Mouse (Mus musculus): ENCODE results near the gene Bcl2l1. TPM values are rescaled to one million over a fixed set of nuclear protein-coding genes. Genes with fewer than 3 reads are reported as not detected.

Bcl2l1 gene
- polyA plus RNA-seq, 1 experiment from 2014 or later, result 125 TPM

DNA sequence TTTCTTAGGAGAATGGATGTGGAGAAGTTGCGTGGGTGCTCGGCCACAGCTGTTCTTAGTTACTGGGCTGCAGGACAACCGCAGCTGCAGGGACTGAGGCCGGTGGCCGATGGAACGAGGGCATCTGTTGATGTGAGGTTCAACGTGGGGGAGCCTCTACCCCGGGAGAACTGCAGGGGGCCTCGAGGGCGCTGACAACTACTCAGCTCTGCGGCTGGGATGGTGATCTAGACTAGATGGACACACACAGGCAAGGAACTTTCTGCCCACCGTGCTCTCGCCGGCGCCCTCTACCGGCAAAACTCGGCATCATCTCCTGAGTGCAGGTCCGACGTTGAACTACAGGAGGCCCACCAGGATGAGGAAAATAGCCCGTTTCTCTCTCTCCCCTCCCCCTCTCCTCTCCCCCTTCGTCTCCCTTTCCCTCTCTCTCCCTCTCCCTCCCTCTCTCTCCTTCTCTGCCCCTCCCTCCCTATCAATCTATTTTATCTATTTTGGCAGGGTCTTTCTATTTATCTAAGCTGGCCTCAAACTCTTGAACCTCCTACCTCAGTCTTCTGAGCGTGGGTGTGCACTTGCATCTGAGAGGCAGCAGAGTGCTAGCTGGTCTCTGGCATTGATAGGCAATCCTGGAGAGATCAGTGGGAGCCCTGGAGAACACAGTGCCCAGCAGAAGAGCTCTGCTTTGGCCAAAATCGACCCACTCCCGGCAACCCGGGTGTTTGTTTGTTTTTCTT lies 65.0 kb downstream of the Bcl2l1 start:
- Histone ChIP-seq H3K4me1 (peaks cover 15% of the 10 kb centered on the region), H3K36me3 (no peaks in the 10 kb centered on the region), H3K4me2 (no peak overlapping the region), H3K27ac (replicated peaks) (no peak overlapping the region), H3K9ac (replicated peaks) (no peak overlapping the region), H3K27me3 (replicated peaks) (no peaks in the 10 kb centered on the region), H3K4me3 (replicated peaks) (no peak overlapping the region), H3K9me3 (replicated peaks) (no peaks in the 10 kb centered on the region)
- 21% methylated on average over 25 of the region's 25 CpGs for WGBS
- peak; percentile 32; the same call in 1 of the 2 replicates for ATAC-seq (ENCODE audit: low FRiP score)

DNA sequence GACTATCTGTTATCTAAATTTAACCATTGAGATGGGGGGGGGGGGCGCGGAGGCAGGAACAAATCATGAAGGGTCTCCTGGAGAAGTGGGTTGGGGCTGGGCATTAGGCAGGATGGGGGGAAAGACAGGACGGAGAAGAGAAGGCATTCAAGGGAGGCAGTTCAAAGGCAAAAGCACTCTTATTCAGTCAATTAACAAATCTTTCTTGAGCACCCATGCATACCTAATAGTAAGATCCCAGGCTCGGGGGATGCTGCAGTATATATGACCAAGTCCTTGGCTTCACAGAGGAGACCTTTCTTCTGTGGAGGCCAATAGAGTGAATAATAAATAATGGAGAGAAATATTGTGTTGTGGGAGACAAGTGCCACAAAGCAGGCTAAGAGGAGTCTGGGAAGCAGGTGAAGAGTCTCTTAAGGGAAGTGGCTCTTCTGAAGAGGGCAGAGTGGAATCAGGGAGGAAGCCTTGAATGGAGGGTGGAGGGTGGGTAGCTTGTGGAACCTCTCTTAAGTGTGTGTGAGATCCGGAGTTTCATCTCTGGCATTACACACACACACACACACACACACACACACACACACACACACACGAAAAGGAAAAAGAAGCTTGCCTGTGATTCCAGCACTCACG lies 66.4 kb downstream of the Bcl2l1 start:
- H3K27me3 ChIP-seq (replicated peaks), result no peaks in the 10 kb centered on the region
- no peak for ATAC-seq (ENCODE audit: low FRiP score)
- H3K4me1 ChIP-seq, result peaks cover 15% of the 10 kb centered on the region
- H3K9me3 ChIP-seq (replicated peaks), result no peaks in the 10 kb centered on the region
- H3K4me2 ChIP-seq, result peak overlapping the region; percentile 43
- WGBS, result 14% methylated on average over 6 of the region's 7 CpGs
- no peak overlapping the region for H3K9ac ChIP-seq (replicated peaks)
- no peaks in the 10 kb centered on the region for H3K36me3 ChIP-seq
- no peak overlapping the region for H3K4me3 ChIP-seq (replicated peaks)
- no peak overlapping the region for H3K27ac ChIP-seq (replicated peaks)

DNA sequence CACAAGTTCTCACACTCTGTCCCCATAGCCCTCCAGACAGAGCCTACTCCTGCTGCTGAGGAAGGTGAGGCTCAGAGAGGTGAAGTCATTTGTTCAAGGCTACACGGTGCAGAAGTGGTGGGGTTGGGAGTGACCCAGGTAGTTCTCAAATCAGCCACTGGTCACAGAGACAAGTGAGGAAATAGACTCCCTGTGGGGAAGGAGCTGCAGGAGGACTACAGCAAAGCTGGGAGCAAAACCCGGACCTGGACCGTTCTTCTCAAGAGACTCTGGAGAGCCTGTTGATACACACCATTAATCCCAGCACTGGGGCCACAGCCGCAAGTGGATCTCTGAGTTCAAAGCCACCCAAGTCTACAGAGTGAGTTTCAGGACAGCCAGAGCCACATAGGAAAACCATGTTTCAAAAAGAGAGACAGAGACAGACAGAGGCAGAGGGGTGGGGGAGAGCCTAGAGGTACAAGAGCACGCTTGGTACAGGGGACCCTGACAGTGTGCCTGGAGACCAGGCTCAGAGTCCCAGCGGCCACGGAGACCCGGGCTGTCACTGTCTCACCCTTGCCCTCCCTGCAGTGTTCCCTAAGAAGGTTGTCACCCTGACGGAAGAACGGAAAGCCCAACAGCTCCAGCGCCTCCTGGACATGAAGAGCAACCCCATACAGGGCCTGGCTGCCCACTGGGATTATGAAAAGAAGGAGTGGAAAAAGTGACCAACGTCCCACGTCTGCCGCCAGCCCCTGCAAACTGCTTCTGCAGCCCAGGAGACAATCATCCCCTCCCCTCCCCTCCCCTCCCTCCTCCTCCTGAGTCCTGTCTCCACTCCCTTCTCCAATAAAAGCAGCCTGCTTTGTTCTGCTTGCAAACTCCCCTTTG lies 67.1 kb downstream of the Bcl2l1 start:
- H3K27ac ChIP-seq (replicated peaks), result no peak overlapping the region
- H3K9me3 ChIP-seq (replicated peaks), result no peaks in the 10 kb centered on the region
- H3K4me3 ChIP-seq (replicated peaks), result no peak overlapping the region
- no peak overlapping the region for H3K9ac ChIP-seq (replicated peaks)
- H3K4me2 ChIP-seq, result peak overlapping the region; percentile 43
- H3K27me3 ChIP-seq (replicated peaks), result no peaks in the 10 kb centered on the region
- WGBS, result 6% methylated on average over 14 of the region's 14 CpGs
- peak; percentile 34; the same call in 1 of the 2 replicates for ATAC-seq (ENCODE audit: low FRiP score)
- no peaks in the 10 kb centered on the region for H3K36me3 ChIP-seq
- H3K4me1 ChIP-seq, result peaks cover 15% of the 10 kb centered on the region

DNA sequence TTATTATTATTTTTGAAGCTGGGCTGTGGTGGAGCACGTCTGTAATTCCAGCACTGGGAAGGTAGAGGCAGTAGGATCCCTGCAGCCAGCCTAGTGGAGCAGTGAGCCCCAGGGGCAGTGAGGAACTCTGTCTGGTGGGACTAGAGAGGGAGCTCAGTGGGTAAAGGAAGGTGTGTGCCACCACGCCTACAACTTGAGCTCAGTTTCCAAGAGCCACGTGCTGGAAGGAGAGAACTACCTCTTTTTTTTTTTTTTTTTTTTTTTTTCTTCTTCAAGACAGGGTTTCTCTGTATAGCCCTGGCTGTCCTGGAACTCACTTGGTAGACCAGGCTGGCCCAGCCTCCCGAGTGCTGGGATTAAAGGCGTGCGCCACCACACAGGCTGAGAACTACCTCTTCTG lies 68.2 kb downstream of the Bcl2l1 start:
- H3K4me1 ChIP-seq, result peaks cover 15% of the 10 kb centered on the region
- no peak for ATAC-seq (ENCODE audit: low FRiP score)

DNA sequence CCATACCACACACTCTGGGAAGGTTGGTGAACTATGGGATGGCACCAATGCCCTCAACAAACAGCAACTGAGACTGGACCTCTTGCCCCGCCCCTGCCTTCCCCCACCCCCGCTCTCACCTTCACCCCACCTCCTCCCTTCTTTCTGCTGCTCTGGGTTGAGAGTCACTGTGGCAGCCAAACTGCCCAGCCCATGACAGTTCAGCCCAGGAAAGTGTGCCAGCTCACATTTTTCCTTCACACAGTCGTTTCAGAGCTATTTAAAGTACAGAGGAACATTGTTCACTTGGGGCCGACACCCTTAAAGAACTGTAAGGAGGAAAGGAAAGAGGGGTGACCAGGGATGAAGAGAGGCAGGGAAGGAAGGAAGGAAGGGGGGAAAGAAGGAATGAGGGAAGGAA lies 73.2 kb downstream of the Bcl2l1 start:
- H3K9me3 ChIP-seq (replicated peaks), result no peaks in the 10 kb centered on the region
- ATAC-seq (ENCODE audit: low FRiP score), result no peak
- no peak overlapping the region for H3K4me2 ChIP-seq
- H3K4me1 ChIP-seq, result peaks cover 15% of the 10 kb centered on the region
- no peaks in the 10 kb centered on the region for H3K36me3 ChIP-seq
- H3K27me3 ChIP-seq (replicated peaks), result 0 out of 2 replicates have a peak, but pooled peaks cover 8% of the 10 kb centered on the region
- H3K27ac ChIP-seq (replicated peaks), result no peak overlapping the region
- no peak overlapping the region for H3K4me3 ChIP-seq (replicated peaks)
- 58% methylated on average over 4 of the region's 4 CpGs for WGBS
- H3K9ac ChIP-seq (replicated peaks), result no peak overlapping the region

More for the DNA sequence above, 68.2 kb downstream of the Bcl2l1 start:
- H3K4me3 ChIP-seq (replicated peaks), result no peak overlapping the region
- H3K9me3 ChIP-seq (replicated peaks), result no peaks in the 10 kb centered on the region
- no peak overlapping the region for H3K4me2 ChIP-seq
- no peaks in the 10 kb centered on the region for H3K27me3 ChIP-seq (replicated peaks)
- 82% methylated on average over 6 of the region's 6 CpGs for WGBS
- no peaks in the 10 kb centered on the region for H3K36me3 ChIP-seq
- no peak overlapping the region for H3K27ac ChIP-seq (replicated peaks)
- H3K9ac ChIP-seq (replicated peaks), result no peak overlapping the region

DNA sequence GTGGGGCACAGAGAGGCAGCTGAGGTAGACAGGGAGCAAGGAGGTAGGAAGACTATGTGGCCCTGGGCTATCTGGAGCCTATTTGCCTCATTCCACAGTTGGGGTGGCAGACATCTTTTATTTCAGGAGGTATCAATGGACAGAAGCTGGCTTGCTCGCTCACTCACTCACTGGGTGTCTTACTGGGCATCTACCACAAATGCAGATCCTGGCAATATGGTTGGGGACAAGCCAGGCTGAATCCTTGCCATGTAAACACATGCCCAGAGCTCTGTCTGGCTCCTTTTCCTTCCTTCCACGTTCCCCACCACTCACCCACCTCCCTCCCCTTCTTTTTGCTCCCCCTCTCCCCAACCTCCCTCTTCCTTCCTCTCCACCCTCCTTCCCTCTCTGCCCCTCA lies 74.0 kb downstream of the Bcl2l1 start:
- H3K36me3 ChIP-seq, result no peaks in the 10 kb centered on the region
- no peak overlapping the region for H3K4me3 ChIP-seq (replicated peaks)
- no peaks in the 10 kb centered on the region for H3K9me3 ChIP-seq (replicated peaks)
- 0 out of 2 replicates have a peak, but pooled peaks cover 8% of the 10 kb centered on the region for H3K27me3 ChIP-seq (replicated peaks)
- H3K4me2 ChIP-seq, result no peak overlapping the region
- H3K27ac ChIP-seq (replicated peaks), result no peak overlapping the region
- H3K9ac ChIP-seq (replicated peaks), result no peak overlapping the region
- ATAC-seq (ENCODE audit: low FRiP score), result no peak
- WGBS, result 40% methylated on average over 2 of the region's 2 CpGs
- H3K4me1 ChIP-seq, result peaks cover 15% of the 10 kb centered on the region

DNA sequence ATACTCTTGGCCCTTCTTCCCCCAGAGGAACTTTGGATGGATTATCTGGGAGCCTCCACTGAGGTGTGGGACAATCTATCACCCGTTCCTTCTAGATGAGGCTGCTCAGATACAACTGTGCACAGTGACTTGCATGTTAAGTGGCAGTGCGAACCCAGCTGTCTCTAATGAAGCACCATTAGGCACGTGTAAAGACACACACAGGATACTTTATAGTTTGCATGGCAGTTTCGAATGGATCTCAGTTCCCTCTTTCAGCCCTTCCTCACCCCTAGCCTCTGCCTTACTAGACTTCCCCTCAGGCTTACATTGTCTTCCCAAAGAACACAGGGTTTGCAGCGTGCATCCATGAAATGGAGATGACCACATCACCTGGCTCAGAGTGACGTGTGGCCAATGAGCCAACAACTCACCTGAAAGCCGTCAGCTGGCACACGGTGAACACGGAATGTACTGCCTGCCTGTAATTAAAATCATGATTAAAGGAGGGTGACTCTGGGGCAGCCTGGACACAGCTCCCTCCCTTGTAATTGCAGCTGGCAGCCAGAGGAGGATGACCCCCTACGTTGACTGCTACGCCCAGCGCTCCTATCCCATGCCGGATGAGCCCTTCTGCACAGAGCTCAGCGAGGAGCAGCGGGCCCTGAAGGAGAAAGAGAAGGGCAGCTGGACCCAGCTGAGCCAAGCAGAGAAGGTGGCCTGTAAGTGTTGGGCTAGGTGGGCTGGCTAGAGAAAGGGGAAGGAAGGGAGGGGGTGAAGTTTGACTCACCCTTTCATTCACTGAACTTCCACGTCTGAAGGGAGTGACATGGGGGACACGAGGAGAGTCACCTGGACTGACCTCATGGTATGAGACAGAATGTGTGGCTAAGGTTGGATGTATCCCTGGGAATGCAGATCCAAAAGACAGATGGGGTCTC lies 74.8 kb downstream of the Bcl2l1 start:
- 54% methylated on average over 17 of the region's 17 CpGs for WGBS
- ATAC-seq (ENCODE audit: low FRiP score), result no peak
- Histone ChIP-seq H3K36me3 (no peaks in the 10 kb centered on the region), H3K4me1 (peaks cover 15% of the 10 kb centered on the region), H3K9ac (replicated peaks) (no peak overlapping the region), H3K9me3 (replicated peaks) (no peaks in the 10 kb centered on the region), H3K27ac (replicated peaks) (no peak overlapping the region), H3K4me2 (no peak overlapping the region), H3K4me3 (replicated peaks) (no peak overlapping the region), H3K27me3 (replicated peaks) (0 out of 2 replicates have a peak, but pooled peaks cover 8% of the 10 kb centered on the region)

DNA sequence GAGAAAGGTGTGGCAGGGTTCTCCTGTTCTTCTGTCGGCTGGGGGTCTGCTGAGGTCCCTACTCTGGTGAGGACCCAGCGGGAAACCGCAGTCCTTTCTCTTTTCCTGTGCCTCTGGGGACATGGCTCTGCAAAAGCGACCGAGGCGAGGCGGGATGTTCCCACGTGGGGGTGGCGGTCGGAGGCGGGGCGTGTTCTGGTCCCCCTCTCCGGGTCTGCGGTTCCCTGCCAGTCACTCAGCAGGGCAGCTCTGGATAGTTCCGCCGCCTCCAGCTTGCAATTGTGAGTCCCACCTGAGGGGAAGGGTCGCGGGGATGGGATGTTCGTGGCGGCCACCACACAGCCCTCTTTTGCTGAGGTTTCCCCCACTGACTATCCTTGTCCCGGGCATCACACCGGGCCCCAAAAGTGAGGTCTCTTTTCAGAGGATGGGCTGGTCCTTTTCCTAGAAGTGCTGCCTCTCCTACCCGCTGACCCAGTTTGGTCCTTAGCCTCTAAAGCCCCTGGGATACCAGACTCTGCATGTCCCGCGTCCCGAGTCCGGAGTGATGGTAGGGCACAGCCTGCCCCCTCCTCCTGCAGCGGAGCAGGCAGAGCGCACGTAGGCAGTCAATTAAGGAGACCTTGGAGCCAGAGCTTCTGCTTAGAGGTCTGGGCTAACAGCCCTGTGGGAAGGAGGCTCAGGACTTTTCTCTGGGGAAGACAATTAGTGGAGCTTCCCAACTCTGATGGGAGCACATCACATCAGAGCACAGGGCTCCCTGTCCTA lies 77.4 kb downstream of the Bcl2l1 start, which contains the start of gene Cox4i2:
Gene Cox4i2, plus strand, starts transcription at position 230 of the 768 bp plus-strand sequence.
- no peak for ATAC-seq (ENCODE audit: low FRiP score)
- 3% methylated on average over 30 of the region's 30 CpGs for WGBS
- no peak within 1 kb of the TSS for H3K9ac ChIP-seq (replicated peaks)
- no peaks in the 10 kb centered on the region for H3K36me3 ChIP-seq
- no peaks in the 10 kb centered on the region for H3K9me3 ChIP-seq (replicated peaks)
- 0 out of 2 replicates have a peak, but pooled peaks cover 8% of the 10 kb centered on the region for H3K27me3 ChIP-seq (replicated peaks)
- H3K4me2 ChIP-seq, result peak within 1 kb of the TSS; percentile 44
- H3K4me1 ChIP-seq, result peaks cover 15% of the 10 kb centered on the region
- no peak within 1 kb of the TSS for H3K27ac ChIP-seq (replicated peaks)
- H3K4me3 ChIP-seq (replicated peaks), result peak within 1 kb of the TSS; percentile 11

DNA sequence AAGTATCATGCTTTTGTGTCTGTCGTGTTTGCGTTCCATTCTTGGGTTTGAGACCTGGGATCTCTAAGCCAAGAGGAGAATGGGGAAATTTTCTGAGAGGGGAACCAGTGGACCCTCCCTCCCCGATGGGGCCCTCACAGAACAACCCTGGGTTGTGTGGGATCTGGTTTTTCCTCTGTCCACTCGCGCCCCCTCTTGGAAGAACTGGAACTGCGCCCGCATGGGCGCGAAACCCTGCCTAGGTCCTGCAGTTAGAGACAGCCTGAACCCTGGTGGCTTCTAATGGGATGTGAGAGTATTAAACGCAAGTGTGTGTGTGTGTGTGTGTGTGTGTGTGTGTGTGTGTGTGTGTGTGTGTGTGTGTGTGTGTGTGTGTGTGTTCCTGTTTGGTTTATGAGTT lies 89.1 kb downstream of the Bcl2l1 start:
- Histone ChIP-seq H3K9me3 (replicated peaks) (no peaks in the 10 kb centered on the region), H3K4me2 (no peak overlapping the region), H3K4me3 (replicated peaks) (no peak overlapping the region), H3K9ac (replicated peaks) (no peak overlapping the region), H3K4me1 (peaks cover 27% of the 10 kb centered on the region), H3K27me3 (replicated peaks) (no peaks in the 10 kb centered on the region), H3K36me3 (no peaks in the 10 kb centered on the region), H3K27ac (replicated peaks) (peak overlapping the region; percentile 58; the same call in 1 of the 2 replicates)
- ATAC-seq (ENCODE audit: low FRiP score), result no peak
- 29% methylated on average over 10 of the region's 10 CpGs for WGBS

All from neural tube, embryonic 15.5 days (tissue).